Mouse (Mus musculus) myocyte (in vitro differentiated cells): Measurements from ENCODE around the gene Frmd4a. TPM values are rescaled to one million over a fixed set of nuclear protein-coding genes. Genes with fewer than 3 reads are reported as not detected.

Source experiments
- H3K27me3 ChIP-seq: one replicate; pipeline ENCODE4 v1.6.1; 2011; ENCODE audit not compliant: control insufficient read depth, insufficient read depth, insufficient read length
- H3K36me3 ChIP-seq: one replicate; pipeline ENCODE4 v1.6.1; 2011; ENCODE audit not compliant: control insufficient read depth, insufficient read depth
- H3K4me2 ChIP-seq: one replicate; pipeline ENCODE4 v1.6.1; 2011; ENCODE audit warnings: low read depth, control low read depth
- H3K4me3 ChIP-seq: one replicate; pipeline ENCODE4 v1.5.1; 2011; ENCODE audit warnings: mild to moderate bottlenecking, control low read depth, moderate library complexity
- H3K79me2 ChIP-seq: one replicate; pipeline ENCODE4 v1.6.1; 2011; ENCODE audit not compliant: control insufficient read depth, insufficient read depth
- H3ac ChIP-seq: one replicate; pipeline ENCODE4 v1.6.1; 2011; ENCODE audit not compliant: control insufficient read depth, insufficient read length
- CEBPB ChIP-seq: IDR thresholded peaks from 2 replicates; pipeline ENCODE4 v1.6.1; 2011; ENCODE audit warnings: mild to moderate bottlenecking, moderate library complexity; ENCODE audit not compliant: poor library complexity, insufficient read depth, severe bottlenecking
- E2F4 ChIP-seq: IDR thresholded peaks from one replicate; pipeline ENCODE4 v1.6.1; 2011; ENCODE audit warnings: mild to moderate bottlenecking, control low read depth, moderate library complexity; ENCODE audit not compliant: insufficient read depth
- MAX ChIP-seq: IDR thresholded peaks from one replicate; pipeline ENCODE4 v1.6.1; 2011; ENCODE audit warnings: low read depth, mild to moderate bottlenecking, control low read depth
- MYOD1 ChIP-seq, 3 experiments: IDR thresholded peaks; one replicate each; pipeline ENCODE4 v1.6.1; 2011; ENCODE audit warnings: control low read depth in 2 of 3, low read depth in 2 of 3, mild to moderate bottlenecking in 2 of 3, moderate library complexity in 1 of 3; ENCODE audit not compliant: insufficient read length in 2 of 3, control insufficient read depth in 1 of 3
- MYOG ChIP-seq, 3 experiments: IDR thresholded peaks; one replicate each; pipeline ENCODE4 v1.6.1; 2011; ENCODE audit warnings: control low read depth in 2 of 3, low read depth in 2 of 3, mild to moderate bottlenecking in 2 of 3; ENCODE audit not compliant: insufficient read length in 2 of 3, control insufficient read depth in 1 of 3, insufficient read depth in 1 of 3
- POLR2A ChIP-seq: IDR thresholded peaks from one replicate; pipeline ENCODE4 v1.6.1; 2011; ENCODE audit warnings: low read depth, mild to moderate bottlenecking, control low read depth, moderate library complexity; ENCODE audit not compliant: insufficient read length
- POLR2AphosphoS2 ChIP-seq: IDR thresholded peaks from one replicate; pipeline ENCODE4 v1.6.1; 2011; ENCODE audit warnings: low read depth, control low read depth; ENCODE audit not compliant: insufficient read length
- REST ChIP-seq: IDR thresholded peaks from one replicate; pipeline ENCODE4 v1.6.1; 2011; ENCODE audit warnings: mild to moderate bottlenecking, control low read depth, moderate library complexity; ENCODE audit not compliant: insufficient read depth, insufficient read length
- SRF ChIP-seq: IDR thresholded peaks from one replicate; pipeline ENCODE4 v1.6.1; 2011; ENCODE audit warnings: low read depth; ENCODE audit not compliant: control insufficient read depth, insufficient read length
- TCF12 ChIP-seq: IDR thresholded peaks from one replicate; pipeline ENCODE4 v1.6.1; 2011; ENCODE audit warnings: mild to moderate bottlenecking, control low read depth; ENCODE audit not compliant: poor library complexity, insufficient read depth, severe bottlenecking
- TCF3 ChIP-seq: IDR thresholded peaks from one replicate; pipeline ENCODE4 v1.6.1; 2011; ENCODE audit warnings: low read depth, control low read depth; ENCODE audit not compliant: insufficient read length
- USF1 ChIP-seq: IDR thresholded peaks from one replicate; pipeline ENCODE4 v1.6.1; 2011; ENCODE audit warnings: low read depth, mild to moderate bottlenecking, control low read depth, moderate library complexity
- polyA plus RNA-seq: library from polyadenylated mRNA; unstranded; fragments of >200 nt; fragmentation: generic; extraction: Trizol; gene quantifications from one replicate; pipeline ENCODE4 v1.2.1, GENCODE M21; 2012; ENCODE audit warnings: missing spikeins

Gene Frmd4a
- polyA plus RNA-seq, 1 experiment: 24.7 TPM

DNA sequence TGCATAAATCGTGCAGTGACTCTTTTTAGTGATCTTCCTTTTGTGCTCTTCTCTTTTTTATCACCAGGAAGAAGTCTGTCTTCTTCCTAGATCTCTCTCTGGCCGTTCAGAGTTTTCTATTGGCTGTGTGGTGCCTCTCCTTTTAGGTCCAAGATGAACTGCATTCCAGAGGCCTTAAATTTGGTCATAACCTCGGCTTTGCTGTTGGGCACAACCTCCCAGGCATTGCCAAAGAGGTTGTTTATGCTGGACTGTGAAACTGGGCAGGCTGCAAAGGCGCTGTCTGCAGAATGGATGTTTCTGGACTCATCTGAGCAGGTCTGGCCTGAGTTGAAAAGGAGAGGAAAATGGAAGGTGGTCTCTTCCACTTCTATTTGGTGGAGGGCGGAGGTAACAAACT is 560.8 kb downstream of the Frmd4a start:
- H3K4me3 ChIP-seq: no peak overlapping the region
- H3K27me3 ChIP-seq: no peaks in the 10 kb centered on the region
- no peak overlapping the region for H3ac ChIP-seq
- TF ChIP-seq MAX (no peak), CEBPB (no peak), SRF (no peak), E2F4 (no peak), REST (no peak), TCF3 (no peak), MYOD1 (IDR thresholded peaks at IDR 0.05; ENCODE audit: control insufficient read depth in 1 of 3, insufficient read length in 2 of 3, low read depth in 2 of 3) (no peak), TCF12 (no peak), USF1 (no peak), POLR2A (no peak), MYOG (IDR thresholded peaks at IDR 0.05; ENCODE audit: control insufficient read depth in 1 of 3, insufficient read depth in 1 of 3, insufficient read length in 2 of 3, low read depth in 2 of 3) (no peak), POLR2AphosphoS2 (no peak)
- no peak overlapping the region for H3K4me2 ChIP-seq
- peaks cover 28% of the 10 kb centered on the region for H3K79me2 ChIP-seq
- peaks cover 72% of the 10 kb centered on the region for H3K36me3 ChIP-seq

GRCm38 (mm10) chr2:4579357-4580068 is 562.0 kb downstream of the Frmd4a start:
- Histone ChIP-seq H3K4me3 (no peak overlapping the region), H3K36me3 (peaks cover 72% of the 10 kb centered on the region), H3K4me2 (no peak overlapping the region), H3ac (no peak overlapping the region), H3K27me3 (no peaks in the 10 kb centered on the region), H3K79me2 (peaks cover 39% of the 10 kb centered on the region)
- TF ChIP-seq MYOG (IDR thresholded peaks at IDR 0.05; ENCODE audit: control insufficient read depth in 1 of 3, insufficient read depth in 1 of 3, insufficient read length in 2 of 3, low read depth in 2 of 3) (no peak), TCF3 (no peak), TCF12 (no peak), MAX (no peak), USF1 (no peak), POLR2AphosphoS2 (no peak), CEBPB (no peak), POLR2A (no peak), REST (no peak), MYOD1 (IDR thresholded peaks at IDR 0.05; ENCODE audit: control insufficient read depth in 1 of 3, insufficient read length in 2 of 3, low read depth in 2 of 3) (no peak), E2F4 (no peak), SRF (no peak)

GRCm38 (mm10) chr2:4580666-4581065 is 563.1 kb downstream of the Frmd4a start:
- H3K27me3 ChIP-seq: no peaks in the 10 kb centered on the region
- H3K4me2 ChIP-seq: no peak overlapping the region
- peaks cover 42% of the 10 kb centered on the region for H3K79me2 ChIP-seq
- H3K4me3 ChIP-seq: no peak overlapping the region
- TF ChIP-seq REST: no peak
- TF ChIP-seq TCF3: no peak
- TF ChIP-seq MAX: no peak
- TF ChIP-seq MYOG (IDR thresholded peaks at IDR 0.05; ENCODE audit: control insufficient read depth in 1 of 3, insufficient read depth in 1 of 3, insufficient read length in 2 of 3, low read depth in 2 of 3): no peak
- no peak for TF ChIP-seq CEBPB
- TF ChIP-seq SRF: no peak
- TF ChIP-seq TCF12: no peak
- no peak for TF ChIP-seq E2F4
- TF ChIP-seq POLR2AphosphoS2: no peak
- no peak for TF ChIP-seq USF1
- TF ChIP-seq POLR2A: no peak
- no peak for TF ChIP-seq MYOD1 (IDR thresholded peaks at IDR 0.05; ENCODE audit: control insufficient read depth in 1 of 3, insufficient read length in 2 of 3, low read depth in 2 of 3)
- H3K36me3 ChIP-seq: peaks cover 66% of the 10 kb centered on the region
- H3ac ChIP-seq: no peak overlapping the region

DNA sequence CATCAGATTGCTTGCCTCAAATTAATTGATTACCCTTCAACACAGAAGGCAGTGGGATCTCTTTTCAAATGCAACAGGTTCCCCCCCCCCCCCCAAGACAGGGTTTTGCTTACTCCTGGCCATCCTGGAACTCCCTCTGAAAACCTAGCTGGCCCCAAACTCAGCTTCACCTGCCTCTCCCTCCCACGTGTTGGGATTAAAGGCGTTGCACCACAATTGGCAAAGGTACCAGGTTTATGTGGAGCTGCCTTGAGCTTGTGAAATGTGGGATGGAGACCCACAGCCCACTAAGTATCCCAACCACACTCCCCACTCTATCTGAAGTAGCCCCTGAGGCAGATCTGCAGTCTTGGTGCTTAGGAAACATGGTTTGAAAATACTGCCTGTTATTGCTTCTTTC is 565.4 kb downstream of the Frmd4a start:
- Histone ChIP-seq H3K79me2 (peaks cover 39% of the 10 kb centered on the region), H3K4me2 (no peak overlapping the region), H3K27me3 (no peaks in the 10 kb centered on the region), H3K36me3 (peaks cover 73% of the 10 kb centered on the region), H3K4me3 (no peak overlapping the region), H3ac (no peak overlapping the region)
- TF ChIP-seq POLR2A (no peak), POLR2AphosphoS2 (no peak), E2F4 (no peak)

DNA sequence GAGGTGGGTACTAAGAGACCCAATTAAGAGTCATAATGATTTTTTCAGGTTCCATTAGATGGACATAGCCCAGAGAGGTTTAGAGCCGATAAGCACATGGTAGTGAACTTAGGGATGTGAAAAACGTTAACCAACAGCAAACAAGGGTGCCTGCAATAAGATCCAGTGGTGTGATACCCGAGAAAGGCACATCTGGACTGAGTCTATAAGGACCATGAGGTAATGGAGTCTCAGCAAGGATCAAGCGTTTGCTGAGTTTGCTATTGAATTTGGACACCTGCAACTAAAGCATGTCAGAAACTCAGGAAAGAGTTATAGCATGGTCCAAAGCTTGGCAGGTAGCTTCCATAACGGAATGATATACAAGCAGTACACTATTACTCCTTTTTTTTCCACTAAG is 566.7 kb downstream of the Frmd4a start:
- no peak overlapping the region for H3K4me3 ChIP-seq
- no peak overlapping the region for H3K4me2 ChIP-seq
- no peaks in the 10 kb centered on the region for H3K27me3 ChIP-seq
- H3ac ChIP-seq: no peak overlapping the region
- peaks cover 33% of the 10 kb centered on the region for H3K79me2 ChIP-seq
- peaks cover 72% of the 10 kb centered on the region for H3K36me3 ChIP-seq
- TF ChIP-seq TCF3: no peak
- no peak for TF ChIP-seq CEBPB
- no peak for TF ChIP-seq MAX
- no peak for TF ChIP-seq TCF12
- TF ChIP-seq SRF: no peak
